Mouse (Mus musculus): Measurements from ENCODE around the gene Rai1. TPM values are rescaled to one million over a fixed set of nuclear protein-coding genes. Genes with fewer than 3 reads are reported as not detected.

The Rai1 gene
- polyA plus RNA-seq, 1 experiment from 2014 or later = 28.5 TPM

- H3K9me3 ChIP-seq (ENCODE audit: control insufficient read depth, low read length) = no peaks in the 10 kb centered on the region
- ATAC-seq (replicated peaks; ENCODE audit: low FRiP score) (no peak), DNase-seq (ENCODE audit: low spot score) (no peak)
- H3K27ac ChIP-seq (ENCODE audit: low read depth, low read length) = peak overlapping the region; percentile 84
- no peaks in the 10 kb centered on the region for H3K27me3 ChIP-seq (ENCODE audit: control insufficient read depth, insufficient read depth, low read length)
- H3K4me1 ChIP-seq (replicated peaks; ENCODE audit: control insufficient read depth, insufficient read depth, low read length) = peaks cover 25% of the 10 kb centered on the region
- H3K36me3 ChIP-seq (ENCODE audit: control insufficient read depth, insufficient read depth, low read length) = no peaks in the 10 kb centered on the region
- WGBS = 8% methylated on average over 4 of the region's 4 CpGs
- H3K9ac ChIP-seq (ENCODE audit: low read length) = peak overlapping the region; percentile 57; the same call in 1 of the 2 replicates
- H3K4me2 ChIP-seq (ENCODE audit: low read depth, low read length, severe bottlenecking) = peak overlapping the region; percentile 73; the same call in 1 of the 2 replicates
- no peak overlapping the region; the same call in 1 of the 2 replicates for H3K4me3 ChIP-seq (ENCODE audit: low read depth, low read length)
These were observed 8.8 kb downstream of the Rai1 start for GRCm38 (mm10) chr11:60113624-60114023.

- peak overlapping the region; percentile 44 for H3K4me3 ChIP-seq (ENCODE audit: low read depth, low read length)
- H3K9me3 ChIP-seq (ENCODE audit: control insufficient read depth, low read length) = no peaks in the 10 kb centered on the region
- ATAC-seq (replicated peaks; ENCODE audit: low FRiP score) (peak; percentile 48), DNase-seq (ENCODE audit: low spot score) (peak; percentile 81)
- no peaks in the 10 kb centered on the region for H3K36me3 ChIP-seq (ENCODE audit: control insufficient read depth, insufficient read depth, low read length)
- no peaks in the 10 kb centered on the region for H3K27me3 ChIP-seq (ENCODE audit: control insufficient read depth, insufficient read depth, low read length)
- under 1% methylated on average over 21 of the region's 21 CpGs for WGBS
- peak overlapping the region; percentile 73 for H3K4me2 ChIP-seq (ENCODE audit: low read depth, low read length, severe bottlenecking)
- peaks cover 21% of the 10 kb centered on the region for H3K4me1 ChIP-seq (replicated peaks; ENCODE audit: control insufficient read depth, insufficient read depth, low read length)
- peak overlapping the region; percentile 84 for H3K27ac ChIP-seq (ENCODE audit: low read depth, low read length)
- peak overlapping the region; percentile 57 for H3K9ac ChIP-seq (ENCODE audit: low read length)
These were observed 9.6 kb downstream of the Rai1 start for GRCm38 (mm10) chr11:60114296-60115023.

GRCm38 (mm10) chr11:60115024-60115538 is 10.3 kb downstream of the Rai1 start:
- Histone ChIP-seq H3K27ac (ENCODE audit: low read depth, low read length) (peak overlapping the region; percentile 84), H3K9ac (ENCODE audit: low read length) (peak overlapping the region; percentile 57), H3K4me3 (ENCODE audit: low read depth, low read length) (peak overlapping the region; percentile 44), H3K27me3 (ENCODE audit: control insufficient read depth, insufficient read depth, low read length) (no peaks in the 10 kb centered on the region), H3K9me3 (ENCODE audit: control insufficient read depth, low read length) (no peaks in the 10 kb centered on the region), H3K36me3 (ENCODE audit: control insufficient read depth, insufficient read depth, low read length) (no peaks in the 10 kb centered on the region), H3K4me2 (ENCODE audit: low read depth, low read length, severe bottlenecking) (peak overlapping the region; percentile 73), H3K4me1 (replicated peaks; ENCODE audit: control insufficient read depth, insufficient read depth, low read length) (peaks cover 21% of the 10 kb centered on the region)
- DNase-seq (ENCODE audit: low spot score) (peak; percentile 96), ATAC-seq (replicated peaks; ENCODE audit: low FRiP score) (peak; percentile 94)
- whole genome bisulfite sequencing = under 1% methylated on average over 38 of the region's 43 CpGs

- Histone ChIP-seq H3K27me3 (ENCODE audit: control insufficient read depth, insufficient read depth, low read length) (no peaks in the 10 kb centered on the region), H3K4me1 (replicated peaks; ENCODE audit: control insufficient read depth, insufficient read depth, low read length) (peaks cover 18% of the 10 kb centered on the region), H3K4me3 (ENCODE audit: low read depth, low read length) (peak overlapping the region; percentile 44), H3K9me3 (ENCODE audit: control insufficient read depth, low read length) (no peaks in the 10 kb centered on the region), H3K4me2 (ENCODE audit: low read depth, low read length, severe bottlenecking) (peak overlapping the region; percentile 73), H3K9ac (ENCODE audit: low read length) (peak overlapping the region; percentile 57), H3K27ac (ENCODE audit: low read depth, low read length) (peak overlapping the region; percentile 64), H3K36me3 (ENCODE audit: control insufficient read depth, insufficient read depth, low read length) (no peaks in the 10 kb centered on the region)
- ATAC-seq (replicated peaks; ENCODE audit: low FRiP score) (no peak), DNase-seq (ENCODE audit: low spot score) (no peak)
- WGBS = 31% methylated on average over 6 of the region's 6 CpGs
These were observed 10.9 kb downstream of the Rai1 start for GRCm38 (mm10) chr11:60115638-60116276.

- Histone ChIP-seq H3K27me3 (ENCODE audit: control insufficient read depth, insufficient read depth, low read length) (no peaks in the 10 kb centered on the region), H3K9ac (ENCODE audit: low read length) (no peak overlapping the region), H3K4me3 (ENCODE audit: low read depth, low read length) (no peak overlapping the region), H3K27ac (ENCODE audit: low read depth, low read length) (no peak overlapping the region), H3K4me2 (ENCODE audit: low read depth, low read length, severe bottlenecking) (no peak overlapping the region), H3K4me1 (replicated peaks; ENCODE audit: control insufficient read depth, insufficient read depth, low read length) (no peaks in the 10 kb centered on the region; the same call in 1 of the 2 replicates), H3K9me3 (ENCODE audit: control insufficient read depth, low read length) (no peaks in the 10 kb centered on the region), H3K36me3 (ENCODE audit: control insufficient read depth, insufficient read depth, low read length) (no peaks in the 10 kb centered on the region)
- ATAC-seq (replicated peaks; ENCODE audit: low FRiP score) (no peak), DNase-seq (ENCODE audit: low spot score) (no peak)
- WGBS = 80% methylated on average over 2 of the region's 2 CpGs
These were observed 15.9 kb downstream of the Rai1 start for GRCm38 (mm10) chr11:60120586-60121262.

GRCm38 (mm10) chr11:60122611-60123010 is 17.8 kb downstream of the Rai1 start:
- peaks cover 9% of the 10 kb centered on the region for H3K4me1 ChIP-seq (replicated peaks; ENCODE audit: control insufficient read depth, insufficient read depth, low read length)
- no peak for DNase-seq (ENCODE audit: low spot score)
- H3K4me3 ChIP-seq (ENCODE audit: low read depth, low read length) = no peak overlapping the region
- H3K27me3 ChIP-seq (ENCODE audit: control insufficient read depth, insufficient read depth, low read length) = no peaks in the 10 kb centered on the region
- ATAC-seq (replicated peaks; ENCODE audit: low FRiP score) = no peak
- no peaks in the 10 kb centered on the region for H3K36me3 ChIP-seq (ENCODE audit: control insufficient read depth, insufficient read depth, low read length)
- H3K4me2 ChIP-seq (ENCODE audit: low read depth, low read length, severe bottlenecking) = no peak overlapping the region
- H3K9ac ChIP-seq (ENCODE audit: low read length) = no peak overlapping the region
- no peak overlapping the region for H3K27ac ChIP-seq (ENCODE audit: low read depth, low read length)
- H3K9me3 ChIP-seq (ENCODE audit: control insufficient read depth, low read length) = no peaks in the 10 kb centered on the region

GRCm38 (mm10) chr11:60127048-60127447 is 22.2 kb downstream of the Rai1 start:
- H3K27ac ChIP-seq (ENCODE audit: low read depth, low read length) = no peak overlapping the region; the same call in 1 of the 2 replicates
- peaks cover 11% of the 10 kb centered on the region for H3K4me1 ChIP-seq (replicated peaks; ENCODE audit: control insufficient read depth, insufficient read depth, low read length)
- no peaks in the 10 kb centered on the region for H3K36me3 ChIP-seq (ENCODE audit: control insufficient read depth, insufficient read depth, low read length)
- no peaks in the 10 kb centered on the region for H3K9me3 ChIP-seq (ENCODE audit: control insufficient read depth, low read length)
- H3K27me3 ChIP-seq (ENCODE audit: control insufficient read depth, insufficient read depth, low read length) = no peaks in the 10 kb centered on the region
- H3K9ac ChIP-seq (ENCODE audit: low read length) = no peak overlapping the region
- H3K4me3 ChIP-seq (ENCODE audit: low read depth, low read length) = no peak overlapping the region
- no peak overlapping the region for H3K4me2 ChIP-seq (ENCODE audit: low read depth, low read length, severe bottlenecking)
- ATAC-seq (replicated peaks; ENCODE audit: low FRiP score) (no peak), DNase-seq (ENCODE audit: low spot score) (no peak)

- H3K36me3 ChIP-seq (ENCODE audit: control insufficient read depth, insufficient read depth, low read length) = no peaks in the 10 kb centered on the region
- no peak overlapping the region for H3K4me2 ChIP-seq (ENCODE audit: low read depth, low read length, severe bottlenecking)
- DNase-seq (ENCODE audit: low spot score) (peak; percentile 56), ATAC-seq (replicated peaks; ENCODE audit: low FRiP score) (no peak; the same call in 1 of the 2 replicates)
- 45% methylated on average over 4 of the region's 4 CpGs for WGBS
- H3K4me3 ChIP-seq (ENCODE audit: low read depth, low read length) = no peak overlapping the region
- H3K9ac ChIP-seq (ENCODE audit: low read length) = no peak overlapping the region
- H3K9me3 ChIP-seq (ENCODE audit: control insufficient read depth, low read length) = no peaks in the 10 kb centered on the region
- no peak overlapping the region for H3K27ac ChIP-seq (ENCODE audit: low read depth, low read length)
- H3K27me3 ChIP-seq (ENCODE audit: control insufficient read depth, insufficient read depth, low read length) = no peaks in the 10 kb centered on the region
- peaks cover 11% of the 10 kb centered on the region for H3K4me1 ChIP-seq (replicated peaks; ENCODE audit: control insufficient read depth, insufficient read depth, low read length)
These were observed 23.2 kb downstream of the Rai1 start for GRCm38 (mm10) chr11:60127863-60128512.
